Mouse (Mus musculus): ENCODE measurements around the gene Insm2.
"Not testable (repeated sequence)": the region's sequence is repeated elsewhere in the genome, so short reads cannot be mapped to it uniquely, and the experiment has no call there.

Gene Insm2
- long read RNA-seq, experiment 1, partial matches to known transcripts, result 0 of 2 reads
- long read RNA-seq, experiment 1, other reads (novel, unspliced or antisense), result 0 of 2 reads
- long read RNA-seq, experiment 2, partial matches to known transcripts, result 0 of 1 reads
- long read RNA-seq, experiment 2, other reads (novel, unspliced or antisense), result 0 of 1 reads

- intact Hi-C loops (cut with DNase I), result no loop called here
These were observed at the start of gene Insm2 for GRCm38 (mm10) chr12:55598887-55599561. Gene Insm2 (plus strand): TSS chr12:55599427.

- intact Hi-C loops (cut with DNase I), result not testable (repeated sequence)
These were observed 44.3 kb upstream of the Insm2 start for GRCm38 (mm10) chr12:55554901-55555300.

GRCm38 (mm10) chr12:55557866-55558265, 41.4 kb upstream of the Insm2 start:
- intact Hi-C loops (cut with DNase I), result no loop called here

GRCm38 (mm10) chr12:55559184-55559855, 39.9 kb upstream of the Insm2 start:
- intact Hi-C loops (cut with DNase I), result no loop called here

- intact Hi-C loops (cut with DNase I), result no loop called here
These were observed 39.1 kb upstream of the Insm2 start for GRCm38 (mm10) chr12:55560025-55560690.

- intact Hi-C loops (cut with DNase I), result no loop called here
These were observed 35.5 kb upstream of the Insm2 start for GRCm38 (mm10) chr12:55563742-55564141.

- intact Hi-C loops (cut with DNase I), result no loop called here
These were observed 34.9 kb upstream of the Insm2 start for GRCm38 (mm10) chr12:55564187-55564963.

- intact Hi-C loops (cut with DNase I), result no loop called here
These were observed 34.0 kb upstream of the Insm2 start, which contains the start of gene Aldoart2 for GRCm38 (mm10) chr12:55565206-55565605. Gene Aldoart2 (plus strand): TSS chr12:55565239.

GRCm38 (mm10) chr12:55565867-55566266, 33.4 kb upstream of the Insm2 start:
- intact Hi-C loops (cut with DNase I), result no loop called here

- intact Hi-C loops (cut with DNase I), result no loop called here
These were observed 32.4 kb upstream of the Insm2 start for GRCm38 (mm10) chr12:55566837-55567236.

- intact Hi-C loops (cut with DNase I), result no loop called here
These were observed 30.8 kb upstream of the Insm2 start for GRCm38 (mm10) chr12:55568466-55568865.

GRCm38 (mm10) chr12:55569676-55570075, 29.6 kb upstream of the Insm2 start:
- intact Hi-C loops (cut with DNase I), result no loop called here

GRCm38 (mm10) chr12:55570646-55571045, 28.6 kb upstream of the Insm2 start:
- intact Hi-C loops (cut with DNase I), result no loop called here

- intact Hi-C loops (cut with DNase I), result no loop called here
These were observed 28.0 kb upstream of the Insm2 start for GRCm38 (mm10) chr12:55571181-55571580.

GRCm38 (mm10) chr12:55571661-55572060, 27.6 kb upstream of the Insm2 start:
- intact Hi-C loops (cut with DNase I), result no loop called here

GRCm38 (mm10) chr12:55573089-55573488, 26.1 kb upstream of the Insm2 start:
- intact Hi-C loops (cut with DNase I), result no loop called here

- intact Hi-C loops (cut with DNase I), result no loop called here
These were observed 25.4 kb upstream of the Insm2 start for GRCm38 (mm10) chr12:55573794-55574193.

- intact Hi-C loops (cut with DNase I), result not testable (repeated sequence)
These were observed 12.3 kb upstream of the Insm2 start for GRCm38 (mm10) chr12:55586936-55587335.

GRCm38 (mm10) chr12:55598537-55598886, 715 bp upstream of the Insm2 start:
- intact Hi-C loops (cut with DNase I), result no loop called here

- intact Hi-C loops (cut with DNase I), result no loop called here
These were observed 644 bp downstream of the Insm2 start for GRCm38 (mm10) chr12:55599639-55600502.
